Mouse (Mus musculus) midbrain, embryonic 11.5 days (tissue): ENCODE results near the gene H6pd. TPM values are rescaled to one million over a fixed set of nuclear protein-coding genes. Genes with fewer than 3 reads are reported as not detected.

ENCODE experiments used
- ATAC-seq: fragments of 200-750 bp; cut with Nextera tagmentation; 2 replicates; pipeline ENCODE4 v1.8.0; 2017; ENCODE audit warnings: moderate TSS enrichment, moderate library complexity; ENCODE audit not compliant: low FRiP score
- DNase-seq: peaks from one replicate; pipeline ENCODE4 v3.0.0; 2015; ENCODE audit warnings: low spot score; ENCODE audit errors: missing footprints
- H3K27ac ChIP-seq: fragments of 300-500 bp; sonication (generic); 2 replicates; pipeline ENCODE4 v1.5.1; 2014; ENCODE audit warnings: low read depth, low read length
- H3K27me3 ChIP-seq: fragments of 300-500 bp; sonication (generic); 2 replicates; pipeline ENCODE4 v1.6.1; 2014; ENCODE audit warnings: mild to moderate bottlenecking, low read length, moderate library complexity, mixed read lengths; ENCODE audit not compliant: control insufficient read depth, insufficient read depth
- H3K36me3 ChIP-seq: fragments of 300-500 bp; sonication (generic); 2 replicates; pipeline ENCODE4 v1.6.1; 2014; ENCODE audit warnings: mild to moderate bottlenecking, low read length, moderate library complexity, mixed read lengths; ENCODE audit not compliant: control insufficient read depth, insufficient read depth
- H3K4me1 ChIP-seq: fragments of 300-500 bp; sonication (generic); 2 replicates; pipeline ENCODE4 v1.6.1; 2014; ENCODE audit warnings: low read length; ENCODE audit not compliant: control insufficient read depth, insufficient read depth
- H3K4me2 ChIP-seq: fragments of 300-500 bp; sonication (generic); 2 replicates; pipeline ENCODE4 v1.6.1; 2014; ENCODE audit warnings: mild to moderate bottlenecking, moderate library complexity
- H3K4me3 ChIP-seq: fragments of 300-500 bp; sonication (generic); 2 replicates; pipeline ENCODE4 v1.5.1; 2014; ENCODE audit warnings: low read depth, low read length
- H3K9ac ChIP-seq: fragments of 300-500 bp; sonication (generic); 2 replicates; pipeline ENCODE4 v1.6.1; 2014; ENCODE audit warnings: low read length
- H3K9me3 ChIP-seq: fragments of 300-500 bp; sonication (generic); 2 replicates; pipeline ENCODE4 v1.6.1; 2016; ENCODE audit warnings: low read length; ENCODE audit not compliant: control insufficient read depth
- WGBS: fragments of 180-500 bp; shearing (Covaris S2); extraction: QIAGEN DNeasy Blood & Tissue Kit; methylation state at CpG from one replicate; pipeline ENCODE4 v1.1.7; 2014; 5-methylcytosine and 5-hydroxymethylcytosine counted together
- polyA plus RNA-seq: library from polyadenylated mRNA; unstranded; fragments of >200 nt; fragmentation: Nextera tagmentation; extraction: Ambion mirVana; gene quantifications from 2 replicates; pipeline ENCODE4 v1.2.1, GENCODE M21; 2014

H6pd gene
- polyA plus RNA-seq, 1 experiment from 2014 or later: 2.4 TPM

- DNase-seq: no peak
- no peaks in the 10 kb centered on the region for H3K36me3 ChIP-seq
- H3K4me2 ChIP-seq: no peak overlapping the region
Observed at GRCm38 (mm10) chr4:150006122-150006854, 2.5 kb downstream of the H6pd start.

DNA sequence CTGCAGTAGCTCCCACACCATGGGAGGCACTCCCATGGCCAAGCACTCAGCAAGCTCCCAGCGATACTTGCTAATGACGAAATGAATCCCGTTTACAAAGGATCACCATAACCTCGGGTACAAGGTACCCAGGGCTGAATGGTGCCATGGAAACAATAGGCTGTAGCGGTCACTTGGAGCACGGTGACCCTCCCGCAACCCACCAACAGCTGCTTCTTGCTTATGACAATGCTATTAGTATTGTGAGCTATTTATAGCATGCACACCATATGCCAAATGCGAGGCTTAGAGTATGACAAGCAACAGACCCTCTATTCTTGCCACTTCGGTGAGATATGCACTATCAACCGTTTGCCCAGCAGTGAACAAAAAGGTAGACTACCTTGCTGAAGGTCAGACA lies 3.6 kb downstream of the H6pd start:
- no peak overlapping the region for H3K4me3 ChIP-seq
- no peak overlapping the region for H3K9ac ChIP-seq
- no peak overlapping the region for H3K4me2 ChIP-seq
- no peaks in the 10 kb centered on the region for H3K9me3 ChIP-seq
- H3K27ac ChIP-seq: no peak overlapping the region
- no peaks in the 10 kb centered on the region for H3K36me3 ChIP-seq
- H3K27me3 ChIP-seq: no peaks in the 10 kb centered on the region; the same call in 1 of the 2 replicates
- no peak for DNase-seq
- 90% methylated on average over 10 of the region's 10 CpGs for WGBS
- peaks cover 3% of the 10 kb centered on the region; the same call in 1 of the 2 replicates for H3K4me1 ChIP-seq
- no peak for ATAC-seq

More at GRCm38 (mm10) chr4:150006122-150006854, 2.5 kb downstream of the H6pd start:
- Histone ChIP-seq H3K9ac (no peak overlapping the region), H3K9me3 (no peaks in the 10 kb centered on the region), H3K4me3 (no peak overlapping the region), H3K4me1 (peaks cover 3% of the 10 kb centered on the region; the same call in 1 of the 2 replicates), H3K27ac (no peak overlapping the region), H3K27me3 (no peaks in the 10 kb centered on the region; the same call in 1 of the 2 replicates)
- 84% methylated on average over 21 of the region's 21 CpGs for WGBS
- no peak for ATAC-seq

DNA sequence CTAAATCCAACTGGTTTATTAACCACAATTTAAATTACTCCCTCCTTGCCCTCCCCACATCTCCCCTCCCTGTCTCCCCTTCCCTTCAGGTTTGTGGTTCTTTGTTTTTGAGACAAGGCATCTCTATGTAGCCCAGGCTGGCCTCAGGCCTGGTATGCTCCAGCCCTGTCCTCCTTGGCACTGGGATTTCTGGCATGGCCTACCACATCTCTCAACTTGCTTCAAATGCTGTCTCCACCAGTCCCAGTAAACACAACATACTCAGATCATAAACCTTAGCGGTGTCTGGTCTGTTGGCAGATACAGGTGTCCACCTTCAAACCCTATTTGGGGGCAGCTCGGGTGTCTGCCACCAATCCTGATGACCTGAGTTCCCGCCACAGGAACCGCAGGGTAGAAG lies 5.2 kb downstream of the H6pd start:
- no peaks in the 10 kb centered on the region for H3K36me3 ChIP-seq
- H3K27ac ChIP-seq: no peak overlapping the region
- no peaks in the 10 kb centered on the region for H3K9me3 ChIP-seq
- 85% methylated on average over 4 of the region's 4 CpGs for WGBS
- H3K27me3 ChIP-seq: no peaks in the 10 kb centered on the region
- DNase-seq: no peak
- no peak for ATAC-seq
- H3K4me1 ChIP-seq: peaks cover 3% of the 10 kb centered on the region; the same call in 1 of the 2 replicates
- H3K4me3 ChIP-seq: no peak overlapping the region
- H3K9ac ChIP-seq: no peak overlapping the region
- H3K4me2 ChIP-seq: no peak overlapping the region

DNA sequence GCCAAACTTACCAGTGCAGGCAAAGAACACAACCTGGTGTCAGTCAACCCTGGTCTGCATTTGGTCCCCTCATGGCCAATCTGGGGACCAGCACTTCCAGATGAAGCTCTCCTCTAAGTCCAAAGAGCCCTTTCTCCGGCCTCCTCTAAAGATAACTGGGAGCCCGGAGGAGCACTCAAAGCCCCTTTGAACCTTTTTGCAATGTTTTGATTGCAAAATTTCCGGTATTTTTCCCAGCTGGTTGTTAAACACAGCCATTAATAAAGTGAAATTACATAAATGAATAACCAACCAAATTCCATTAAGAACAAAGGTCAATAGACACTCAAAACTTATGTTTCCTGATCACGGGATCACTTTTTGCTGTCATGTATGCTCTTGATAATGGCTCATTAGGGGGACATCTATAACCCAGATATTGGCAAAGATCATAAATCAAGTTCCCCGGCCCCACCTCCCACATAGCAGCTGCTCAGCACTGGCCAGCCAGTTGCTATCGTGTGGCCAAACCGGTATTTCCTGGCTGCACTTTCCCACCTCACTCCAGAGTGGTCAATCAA lies 5.7 kb downstream of the H6pd start:
- 81% methylated on average over 7 of the region's 7 CpGs for WGBS
- DNase-seq (no peak), ATAC-seq (no peak)
- Histone ChIP-seq H3K9ac (no peak overlapping the region), H3K4me1 (peaks cover 3% of the 10 kb centered on the region; the same call in 1 of the 2 replicates), H3K36me3 (no peaks in the 10 kb centered on the region), H3K9me3 (no peaks in the 10 kb centered on the region), H3K4me3 (no peak overlapping the region), H3K4me2 (no peak overlapping the region), H3K27me3 (no peaks in the 10 kb centered on the region), H3K27ac (no peak overlapping the region)

GRCm38 (mm10) chr4:150002021-150002528 lies 6.7 kb downstream of the H6pd start:
- Histone ChIP-seq H3K9ac (no peak overlapping the region), H3K4me2 (no peak overlapping the region), H3K27me3 (no peaks in the 10 kb centered on the region), H3K4me1 (no peaks in the 10 kb centered on the region), H3K4me3 (no peak overlapping the region), H3K27ac (no peak overlapping the region), H3K9me3 (no peaks in the 10 kb centered on the region), H3K36me3 (no peaks in the 10 kb centered on the region)
- ATAC-seq (no peak), DNase-seq (no peak)
- WGBS: 74% methylated on average over 12 of the region's 12 CpGs

- Histone ChIP-seq H3K27me3 (no peaks in the 10 kb centered on the region), H3K9ac (no peak overlapping the region), H3K4me3 (no peak overlapping the region), H3K9me3 (no peaks in the 10 kb centered on the region), H3K27ac (no peak overlapping the region), H3K36me3 (no peaks in the 10 kb centered on the region), H3K4me2 (no peak overlapping the region), H3K4me1 (no peaks in the 10 kb centered on the region)
- WGBS: 79% methylated on average over 10 of the region's 10 CpGs
- no peak for DNase-seq
- no peak for ATAC-seq
Observed at GRCm38 (mm10) chr4:150001221-150001860, 7.5 kb downstream of the H6pd start.

DNA sequence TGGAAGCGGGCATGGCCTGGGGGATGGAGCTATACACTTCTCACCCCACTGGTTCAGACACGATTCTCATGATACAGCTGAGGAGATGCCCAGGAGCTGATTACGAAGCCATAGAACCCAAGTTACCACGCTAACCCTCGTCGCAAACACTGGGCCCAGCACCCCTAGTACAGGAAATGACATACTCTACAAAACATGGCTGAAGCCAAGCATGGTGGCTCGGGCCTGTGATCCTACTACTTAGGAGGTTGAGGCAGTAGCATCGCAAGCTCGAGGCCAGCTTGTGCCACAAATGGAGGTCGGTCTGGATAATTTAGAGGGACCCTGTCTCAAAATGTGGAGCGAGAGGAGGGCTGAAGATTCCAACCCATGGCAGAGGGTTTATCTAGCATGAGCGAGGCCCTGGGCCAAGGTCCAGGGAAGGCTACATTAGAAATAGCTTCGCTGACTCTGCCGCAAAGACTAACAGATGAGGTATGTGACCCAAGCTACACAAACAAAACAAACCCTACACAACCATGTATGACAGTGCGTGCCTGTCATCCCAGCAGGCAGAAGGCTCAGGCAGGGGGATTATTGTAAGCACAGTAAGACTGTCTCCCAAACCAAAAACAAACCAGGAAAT lies 8.8 kb downstream of the H6pd start:
- 86% methylated on average over 15 of the region's 15 CpGs for WGBS
- no peak overlapping the region for H3K4me3 ChIP-seq
- no peak overlapping the region for H3K9ac ChIP-seq
- no peaks in the 10 kb centered on the region for H3K27me3 ChIP-seq
- H3K4me2 ChIP-seq: no peak overlapping the region
- no peaks in the 10 kb centered on the region for H3K9me3 ChIP-seq
- DNase-seq (no peak), ATAC-seq (no peak)
- H3K4me1 ChIP-seq: no peaks in the 10 kb centered on the region
- H3K27ac ChIP-seq: no peak overlapping the region
- H3K36me3 ChIP-seq: no peaks in the 10 kb centered on the region

GRCm38 (mm10) chr4:149999510-149999900 lies 9.3 kb downstream of the H6pd start:
- no peak overlapping the region for H3K27ac ChIP-seq
- H3K4me1 ChIP-seq: no peaks in the 10 kb centered on the region
- no peak for ATAC-seq
- no peaks in the 10 kb centered on the region for H3K9me3 ChIP-seq
- H3K27me3 ChIP-seq: no peaks in the 10 kb centered on the region
- no peaks in the 10 kb centered on the region for H3K36me3 ChIP-seq
- 68% methylated on average over 9 of the region's 9 CpGs for WGBS
- H3K4me3 ChIP-seq: no peak overlapping the region
- DNase-seq: no peak
- H3K4me2 ChIP-seq: no peak overlapping the region
- no peak overlapping the region for H3K9ac ChIP-seq
